Mouse (Mus musculus) lung, embryonic 14.5 days (tissue): ENCODE results near the gene Mea1. TPM values are rescaled to one million over a fixed set of nuclear protein-coding genes. Genes with fewer than 3 reads are reported as not detected.

Experiments
- ATAC-seq: fragments of 200-750 bp; cut with Nextera tagmentation; 2 replicates; pipeline ENCODE4 v1.8.0; 2017; ENCODE audit warnings: mild to moderate bottlenecking, moderate TSS enrichment, moderate library complexity; ENCODE audit not compliant: insufficient read depth
- DNase-seq: peaks from one replicate; pipeline ENCODE4 v3.0.0-alpha.2; 2015
- H3K27ac ChIP-seq: fragments of 300-500 bp; sonication (generic); 2 replicates; pipeline ENCODE4 v1.5.1; 2014; ENCODE audit warnings: low read depth, mild to moderate bottlenecking, moderate library complexity
- H3K27me3 ChIP-seq: fragments of 300-500 bp; sonication (generic); 2 replicates; pipeline ENCODE4 v1.6.1; 2014; ENCODE audit warnings: low read length, control low read depth; ENCODE audit not compliant: insufficient read depth
- H3K36me3 ChIP-seq: fragments of 300-500 bp; sonication (generic); 2 replicates; pipeline ENCODE4 v1.6.1; 2014; ENCODE audit warnings: control low read depth; ENCODE audit not compliant: insufficient read depth
- H3K4me1 ChIP-seq: fragments of 300-500 bp; sonication (generic); 2 replicates; pipeline ENCODE4 v1.6.1; 2014; ENCODE audit warnings: antibody characterized with exemption, control low read depth; ENCODE audit not compliant: insufficient read depth
- H3K4me2 ChIP-seq: fragments of 300-500 bp; sonication (generic); 2 replicates; pipeline ENCODE4 v1.6.1; 2014; ENCODE audit warnings: mild to moderate bottlenecking
- H3K4me3 ChIP-seq: fragments of 300-500 bp; sonication (generic); 2 replicates; pipeline ENCODE4 v1.5.1; 2014; ENCODE audit warnings: low read depth, low read length
- H3K9ac ChIP-seq: fragments of 300-500 bp; sonication (generic); 2 replicates; pipeline ENCODE4 v1.6.1; 2014
- H3K9me3 ChIP-seq: fragments of 300-500 bp; sonication (generic); 2 replicates; pipeline ENCODE4 v1.6.1; 2016; ENCODE audit warnings: low read depth, low read length, control low read depth
- CTCF ChIP-seq: IDR thresholded peaks from 2 replicates; pipeline ENCODE4 v1.5.1; 2016; ENCODE audit warnings: antibody characterized with exemption, low read depth
- WGBS: fragments of 180-500 bp; shearing (Covaris S2); extraction: QIAGEN DNeasy Blood & Tissue Kit; methylation state at CpG from one replicate; pipeline ENCODE4 v1.1.7; 2014; 5-methylcytosine and 5-hydroxymethylcytosine counted together
- polyA plus RNA-seq: library from polyadenylated mRNA; unstranded; fragments of >200 nt; fragmentation: Nextera tagmentation; extraction: Ambion mirVana; gene quantifications from 2 replicates; pipeline ENCODE4 v1.2.1, GENCODE M21; 2014

The Mea1 gene
- polyA plus RNA-seq, 1 experiment from 2014 or later, result 131 TPM

DNA sequence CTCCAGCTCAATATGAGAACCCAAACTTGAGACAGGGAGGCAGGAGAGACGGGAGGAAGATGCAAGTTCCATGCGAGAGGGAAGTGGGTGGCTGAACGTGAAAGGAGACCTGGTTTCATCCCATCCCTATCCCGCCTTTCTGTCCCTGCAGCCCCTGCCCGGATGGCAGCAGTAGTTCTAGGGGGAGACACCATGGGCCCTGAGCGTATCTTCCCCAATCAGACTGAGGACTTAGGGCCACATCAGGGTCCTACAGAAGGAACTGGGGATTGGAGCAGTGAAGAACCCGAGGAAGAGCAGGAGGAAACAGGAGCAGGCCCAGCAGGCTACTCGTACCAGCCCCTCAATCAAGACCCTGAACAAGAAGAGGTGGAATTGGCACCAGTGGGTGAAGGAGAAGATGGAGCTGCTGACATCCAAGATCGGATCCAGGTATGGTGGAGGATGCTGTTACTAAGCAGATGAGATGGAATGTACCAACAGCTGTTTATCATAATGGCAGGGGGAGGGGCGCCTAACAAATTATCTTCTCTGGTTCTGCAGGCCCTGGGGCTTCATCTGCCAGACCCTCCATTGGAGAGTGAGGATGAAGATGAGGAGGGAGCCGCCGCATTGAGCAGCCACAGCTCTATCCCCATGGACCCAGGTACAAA is 3.0 kb downstream of the Mea1 start:
- DNase-seq, result no peak
- no peak for TF ChIP-seq CTCF
- Histone ChIP-seq H3K9ac (peak overlapping the region; percentile 64), H3K27me3 (no peaks in the 10 kb centered on the region), H3K4me2 (peak overlapping the region; percentile 88), H3K27ac (peak overlapping the region; percentile 46; the same call in 1 of the 2 replicates), H3K36me3 (peaks cover 59% of the 10 kb centered on the region), H3K4me3 (peak overlapping the region; percentile 69), H3K4me1 (peaks cover 14% of the 10 kb centered on the region), H3K9me3 (no peaks in the 10 kb centered on the region)
- ATAC-seq, result peak; percentile 0; the same call in 1 of the 2 replicates
- WGBS, result 21% methylated on average over 12 of the region's 12 CpGs

DNA sequence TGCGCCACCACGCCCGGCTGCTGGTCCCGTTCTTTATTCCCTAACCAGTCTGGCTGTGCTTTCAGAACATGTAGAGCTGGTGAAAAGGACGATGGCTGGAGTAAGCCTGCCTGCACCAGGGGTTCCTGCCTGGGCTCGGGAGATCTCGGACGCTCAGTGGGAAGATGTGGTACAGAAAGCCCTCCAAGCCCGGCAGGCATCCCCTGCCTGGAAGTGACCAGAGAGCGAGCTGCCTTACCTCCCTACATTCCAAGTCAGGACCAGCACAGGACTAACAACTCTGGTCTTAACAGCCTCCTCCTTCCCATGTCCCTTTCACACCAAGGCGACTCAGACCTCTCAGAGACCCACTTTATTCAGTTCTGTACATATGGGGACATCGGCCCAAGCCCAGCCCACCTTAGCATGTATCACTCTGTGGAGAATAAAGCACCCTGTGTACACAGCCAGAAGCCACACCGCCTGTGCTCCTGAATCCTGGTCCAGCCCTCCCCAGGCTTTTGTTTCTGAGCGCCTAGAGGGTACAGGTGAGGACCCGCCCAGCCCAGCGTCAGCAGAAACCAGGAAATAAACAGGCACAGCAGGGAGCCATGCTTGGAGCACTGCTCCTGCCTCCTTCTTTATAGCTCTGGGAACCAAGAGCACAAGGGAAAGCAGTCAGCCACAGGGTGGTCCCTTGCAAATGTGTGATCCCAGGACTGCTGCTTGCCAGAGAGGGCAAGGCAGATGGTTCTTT is 4.2 kb downstream of the Mea1 start:
- Histone ChIP-seq H3K27ac (no peak overlapping the region), H3K36me3 (peaks cover 57% of the 10 kb centered on the region), H3K9ac (no peak overlapping the region), H3K27me3 (no peaks in the 10 kb centered on the region), H3K4me1 (peaks cover 14% of the 10 kb centered on the region), H3K4me2 (no peak overlapping the region), H3K9me3 (no peaks in the 10 kb centered on the region), H3K4me3 (no peak overlapping the region)
- DNase-seq (no peak), ATAC-seq (no peak)
- no peak for TF ChIP-seq CTCF
- WGBS, result 86% methylated on average over 16 of the region's 16 CpGs

DNA sequence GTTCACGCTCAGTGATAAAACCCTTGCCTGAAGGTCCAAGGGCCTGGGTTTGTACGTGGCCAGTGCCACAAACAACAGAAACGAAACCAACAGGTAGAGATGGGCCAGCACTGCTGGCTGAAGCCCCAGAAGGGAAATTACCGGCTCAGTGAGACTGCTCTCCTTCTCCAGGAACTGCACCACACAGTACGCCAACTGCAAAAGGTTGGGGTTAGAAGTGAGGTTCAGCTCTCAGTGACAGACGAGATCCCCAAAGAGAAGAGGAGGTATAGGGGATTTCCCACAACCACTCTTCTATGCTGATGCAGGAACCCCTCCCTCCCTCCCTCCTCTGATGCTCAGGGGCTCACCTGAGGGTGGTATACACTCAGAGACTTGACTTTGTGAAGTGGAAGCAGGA is 7.3 kb downstream of the Mea1 start:
- no peak for DNase-seq
- Histone ChIP-seq H3K9me3 (no peaks in the 10 kb centered on the region), H3K36me3 (peaks cover 67% of the 10 kb centered on the region), H3K4me2 (no peak overlapping the region), H3K4me1 (peaks cover 7% of the 10 kb centered on the region; the same call in 1 of the 2 replicates), H3K4me3 (no peak overlapping the region), H3K27ac (no peak overlapping the region), H3K27me3 (no peaks in the 10 kb centered on the region), H3K9ac (no peak overlapping the region)
- no peak for TF ChIP-seq CTCF
- no peak for ATAC-seq
- WGBS, result 91% methylated on average over 6 of the region's 6 CpGs

DNA sequence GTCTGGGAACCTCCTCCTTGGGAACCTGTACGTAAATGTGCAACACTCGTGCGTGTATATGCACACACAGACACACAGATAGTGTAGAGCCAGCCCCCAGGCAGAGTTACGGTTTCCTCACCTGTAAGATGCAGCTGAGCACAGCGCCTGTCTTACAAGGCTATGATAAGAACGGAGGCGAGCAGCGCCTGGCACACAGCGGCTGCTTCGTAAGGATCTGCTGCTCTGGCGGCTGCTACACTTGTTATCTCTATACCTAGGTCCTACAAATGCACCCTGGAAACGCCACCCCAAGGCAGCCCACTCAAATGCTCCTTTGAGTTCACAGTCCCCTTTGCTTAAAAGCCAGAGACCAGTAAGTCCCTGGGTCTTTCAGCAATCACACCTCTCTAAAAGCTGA is 12.1 kb downstream of the Mea1 start:
- no peak overlapping the region for H3K4me3 ChIP-seq
- H3K9ac ChIP-seq, result no peak overlapping the region
- no peak overlapping the region for H3K27ac ChIP-seq
- H3K27me3 ChIP-seq, result no peaks in the 10 kb centered on the region
- H3K9me3 ChIP-seq, result no peaks in the 10 kb centered on the region
- H3K4me2 ChIP-seq, result no peak overlapping the region
- H3K36me3 ChIP-seq, result peaks cover 52% of the 10 kb centered on the region
- H3K4me1 ChIP-seq, result no peaks in the 10 kb centered on the region
- WGBS, result 80% methylated on average over 12 of the region's 12 CpGs
- TF ChIP-seq CTCF, result no peak
- DNase-seq (no peak), ATAC-seq (no peak)

DNA sequence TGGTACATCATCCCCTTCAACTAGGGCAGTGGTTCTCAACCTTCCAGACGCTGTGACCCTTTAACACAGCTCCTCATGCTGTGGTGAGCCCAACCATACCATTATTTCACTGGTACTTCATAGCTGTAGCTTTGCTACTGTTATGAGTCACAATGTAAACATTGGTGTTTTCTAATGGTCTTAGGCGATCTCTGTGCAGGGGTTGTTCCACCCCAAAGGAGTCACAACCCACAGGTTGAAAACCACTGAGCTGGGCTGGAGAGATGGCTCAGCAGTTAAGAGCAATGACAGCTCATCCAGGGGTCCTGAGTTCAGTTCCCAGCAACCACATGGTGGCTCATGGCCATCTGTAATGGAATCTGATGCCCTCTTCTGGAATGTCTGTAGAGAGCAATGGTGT is 12.8 kb downstream of the Mea1 start:
- TF ChIP-seq CTCF, result no peak
- no peak for DNase-seq
- Histone ChIP-seq H3K9ac (no peak overlapping the region), H3K27me3 (no peaks in the 10 kb centered on the region), H3K36me3 (peaks cover 47% of the 10 kb centered on the region), H3K4me3 (no peak overlapping the region), H3K4me2 (no peak overlapping the region), H3K9me3 (no peaks in the 10 kb centered on the region), H3K4me1 (no peaks in the 10 kb centered on the region), H3K27ac (no peak overlapping the region)
- no peak for ATAC-seq
- 88% methylated on average over 2 of the region's 2 CpGs for WGBS

DNA sequence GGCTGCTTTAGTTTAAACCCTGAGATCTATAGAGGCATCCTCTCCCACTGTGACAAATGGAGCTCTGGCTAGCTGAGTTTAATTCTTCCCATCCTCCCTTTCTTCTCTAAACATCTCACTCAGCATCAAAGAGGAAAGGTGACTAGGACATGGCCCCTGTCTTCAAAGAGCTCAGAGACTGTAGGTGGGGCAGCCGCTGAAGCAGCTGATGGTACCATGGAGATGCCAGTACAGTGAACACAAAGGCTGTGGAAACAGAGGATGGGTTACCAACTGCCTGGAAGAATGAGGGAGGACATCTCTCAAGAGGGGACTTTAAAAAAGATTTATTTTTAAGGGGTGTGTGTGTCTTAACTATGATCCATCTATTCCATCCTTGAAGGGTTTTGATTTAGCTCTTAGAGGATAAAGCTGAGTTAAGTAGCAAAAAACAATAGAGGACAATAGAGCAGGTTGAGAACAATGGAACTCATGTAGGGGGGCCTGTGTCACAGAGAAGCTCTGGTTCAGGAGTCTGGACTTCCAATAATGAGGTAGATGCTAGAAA is 16.0 kb downstream of the Mea1 start:
- no peak for TF ChIP-seq CTCF
- Histone ChIP-seq H3K27ac (no peak overlapping the region), H3K9me3 (no peaks in the 10 kb centered on the region), H3K4me1 (no peaks in the 10 kb centered on the region), H3K27me3 (no peaks in the 10 kb centered on the region), H3K36me3 (peaks cover 41% of the 10 kb centered on the region), H3K4me3 (no peak overlapping the region), H3K9ac (no peak overlapping the region), H3K4me2 (no peak overlapping the region)
- WGBS, result 52% methylated on average over 1 of the region's 1 CpGs
- DNase-seq (no peak), ATAC-seq (no peak)

DNA sequence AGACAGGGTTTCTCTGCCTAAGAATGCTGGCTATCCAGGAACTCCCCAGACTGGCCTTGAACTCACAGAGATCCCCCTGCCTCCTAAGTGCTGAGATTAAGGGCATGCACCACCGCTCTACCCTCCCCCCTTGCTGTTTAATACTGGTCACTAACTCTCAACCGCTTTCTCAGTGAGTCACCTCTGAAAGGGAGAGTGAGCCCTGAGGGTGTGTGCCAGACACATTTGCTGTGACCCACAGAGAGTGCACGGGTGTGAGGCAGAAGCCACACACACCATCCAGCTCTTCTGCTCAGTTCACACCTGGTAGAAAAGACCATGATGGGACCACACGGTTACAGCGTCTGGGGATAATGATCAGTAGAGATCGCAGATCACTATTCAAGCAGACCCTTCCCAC is 19.9 kb downstream of the Mea1 start:
- DNase-seq (no peak), ATAC-seq (no peak)
- no peak for TF ChIP-seq CTCF
- H3K4me1 ChIP-seq, result peaks cover 4% of the 10 kb centered on the region; the same call in 1 of the 2 replicates
- H3K9me3 ChIP-seq, result no peaks in the 10 kb centered on the region
- no peak overlapping the region for H3K4me3 ChIP-seq
- 85% methylated on average over 6 of the region's 6 CpGs for WGBS
- H3K9ac ChIP-seq, result no peak overlapping the region
- H3K27me3 ChIP-seq, result no peaks in the 10 kb centered on the region
- H3K36me3 ChIP-seq, result peaks cover 26% of the 10 kb centered on the region
- H3K4me2 ChIP-seq, result no peak overlapping the region
- H3K27ac ChIP-seq, result no peak overlapping the region
